Mouse (Mus musculus): ENCODE results near the gene Usp7. TPM values are rescaled to one million over a fixed set of nuclear protein-coding genes. Genes with fewer than 3 reads are reported as not detected.
"Not testable (repeated sequence)": the region's sequence is repeated elsewhere in the genome, so short reads cannot be mapped to it uniquely, and the experiment has no call there.

Usp7 gene
- polyA plus RNA-seq, 1 experiment, result 29.8 TPM

GRCm38 (mm10) chr16:8790886-8791285, 1.2 kb downstream of the Usp7 start:
- H3K4me3 ChIP-seq (replicated peaks; ENCODE audit: extremely low read depth, low read depth, low read length), result no peak overlapping the region
- TF ChIP-seq CTCF (IDR thresholded peaks at IDR 0.05; ENCODE audit: insufficient read depth, low read length), result no peak
- no peak for TF ChIP-seq POLR2A (IDR thresholded peaks at IDR 0.05; ENCODE audit: borderline replicate concordance, extremely low read depth, low read depth, low read length)
- no peaks in the 10 kb centered on the region for H3K4me1 ChIP-seq (ENCODE audit: control insufficient read depth, insufficient read depth, low read length)
- 65% methylated on average over 4 of the region's 4 CpGs for WGBS
- DNase-seq, result no peak

GRCm38 (mm10) chr16:8784753-8785152, 7.4 kb downstream of the Usp7 start:
- 13% methylated on average over 3 of the region's 3 CpGs for WGBS
- Histone ChIP-seq H3K4me3 (replicated peaks; ENCODE audit: extremely low read depth, low read depth, low read length) (no peak overlapping the region), H3K4me1 (ENCODE audit: control insufficient read depth, insufficient read depth, low read length) (peaks cover 3% of the 10 kb centered on the region; the same call in 1 of the 2 replicates)
- no peak for TF ChIP-seq CTCF (IDR thresholded peaks at IDR 0.05; ENCODE audit: insufficient read depth, low read length)
- TF ChIP-seq POLR2A (IDR thresholded peaks at IDR 0.05; ENCODE audit: borderline replicate concordance, extremely low read depth, low read depth, low read length), result no peak
- DNase-seq, result peak; percentile 70

GRCm38 (mm10) chr16:8783198-8783913, 8.8 kb downstream of the Usp7 start:
- TF ChIP-seq CTCF (IDR thresholded peaks at IDR 0.05; ENCODE audit: insufficient read depth, low read length) (no peak), POLR2A (IDR thresholded peaks at IDR 0.05; ENCODE audit: borderline replicate concordance, extremely low read depth, low read depth, low read length) (no peak)
- Histone ChIP-seq H3K4me1 (ENCODE audit: control insufficient read depth, insufficient read depth, low read length) (peaks cover 3% of the 10 kb centered on the region; the same call in 1 of the 2 replicates), H3K4me3 (replicated peaks; ENCODE audit: extremely low read depth, low read depth, low read length) (no peak overlapping the region)
- WGBS, result 69% methylated on average over 16 of the region's 16 CpGs
- no peak for DNase-seq

GRCm38 (mm10) chr16:8781660-8782059, 10.4 kb downstream of the Usp7 start:
- DNase-seq, result no peak
- Histone ChIP-seq H3K4me3 (replicated peaks; ENCODE audit: extremely low read depth, low read depth, low read length) (no peak overlapping the region), H3K4me1 (ENCODE audit: control insufficient read depth, insufficient read depth, low read length) (peaks cover 3% of the 10 kb centered on the region; the same call in 1 of the 2 replicates)
- TF ChIP-seq POLR2A (IDR thresholded peaks at IDR 0.05; ENCODE audit: borderline replicate concordance, extremely low read depth, low read depth, low read length), result no peak
- no peak for TF ChIP-seq CTCF (IDR thresholded peaks at IDR 0.05; ENCODE audit: insufficient read depth, low read length)
- WGBS, result 90% methylated on average over 2 of the region's 2 CpGs

- peaks cover 3% of the 10 kb centered on the region; the same call in 1 of the 2 replicates for H3K4me1 ChIP-seq (ENCODE audit: control insufficient read depth, insufficient read depth, low read length)
- DNase-seq, result no peak
- 71% methylated on average over 6 of the region's 6 CpGs for WGBS
- H3K4me3 ChIP-seq (replicated peaks; ENCODE audit: extremely low read depth, low read depth, low read length), result no peak overlapping the region
- TF ChIP-seq POLR2A (IDR thresholded peaks at IDR 0.05; ENCODE audit: borderline replicate concordance, extremely low read depth, low read depth, low read length), result no peak
- no peak for TF ChIP-seq CTCF (IDR thresholded peaks at IDR 0.05; ENCODE audit: insufficient read depth, low read length)
These were observed 10.9 kb downstream of the Usp7 start for GRCm38 (mm10) chr16:8781191-8781590.

GRCm38 (mm10) chr16:8780187-8780586, 11.9 kb downstream of the Usp7 start:
- DNase-seq, result no peak
- 69% methylated on average over 3 of the region's 3 CpGs for WGBS
- Histone ChIP-seq H3K4me3 (replicated peaks; ENCODE audit: extremely low read depth, low read depth, low read length) (no peak overlapping the region), H3K4me1 (ENCODE audit: control insufficient read depth, insufficient read depth, low read length) (peaks cover 3% of the 10 kb centered on the region; the same call in 1 of the 2 replicates)
- TF ChIP-seq CTCF (IDR thresholded peaks at IDR 0.05; ENCODE audit: insufficient read depth, low read length), result no peak
- no peak for TF ChIP-seq POLR2A (IDR thresholded peaks at IDR 0.05; ENCODE audit: borderline replicate concordance, extremely low read depth, low read depth, low read length)

GRCm38 (mm10) chr16:8778697-8779096, 13.4 kb downstream of the Usp7 start:
- Histone ChIP-seq H3K4me3 (replicated peaks; ENCODE audit: extremely low read depth, low read depth, low read length) (no peak overlapping the region), H3K4me1 (ENCODE audit: control insufficient read depth, insufficient read depth, low read length) (no peaks in the 10 kb centered on the region)
- DNase-seq, result no peak
- TF ChIP-seq CTCF (IDR thresholded peaks at IDR 0.05; ENCODE audit: insufficient read depth, low read length), result no peak
- no peak for TF ChIP-seq POLR2A (IDR thresholded peaks at IDR 0.05; ENCODE audit: borderline replicate concordance, extremely low read depth, low read depth, low read length)

GRCm38 (mm10) chr16:8777202-8777601, 14.9 kb downstream of the Usp7 start:
- 50% methylated on average over 2 of the region's 2 CpGs for WGBS
- no peak for DNase-seq
- Histone ChIP-seq H3K4me1 (ENCODE audit: control insufficient read depth, insufficient read depth, low read length) (no peaks in the 10 kb centered on the region), H3K4me3 (replicated peaks; ENCODE audit: extremely low read depth, low read depth, low read length) (no peak overlapping the region)
- no peak for TF ChIP-seq POLR2A (IDR thresholded peaks at IDR 0.05; ENCODE audit: borderline replicate concordance, extremely low read depth, low read depth, low read length)
- TF ChIP-seq CTCF (IDR thresholded peaks at IDR 0.05; ENCODE audit: insufficient read depth, low read length), result no peak

- 88% methylated on average over 11 of the region's 11 CpGs for WGBS
- Histone ChIP-seq H3K4me1 (ENCODE audit: control insufficient read depth, insufficient read depth, low read length) (no peaks in the 10 kb centered on the region), H3K4me3 (replicated peaks; ENCODE audit: extremely low read depth, low read depth, low read length) (no peak overlapping the region)
- TF ChIP-seq CTCF (IDR thresholded peaks at IDR 0.05; ENCODE audit: insufficient read depth, low read length) (no peak), POLR2A (IDR thresholded peaks at IDR 0.05; ENCODE audit: borderline replicate concordance, extremely low read depth, low read depth, low read length) (no peak)
- no peak for DNase-seq
These were observed 15.5 kb downstream of the Usp7 start for GRCm38 (mm10) chr16:8776634-8777033.

GRCm38 (mm10) chr16:8771086-8771485, 21.0 kb downstream of the Usp7 start:
- DNase-seq, result no peak
- 37% methylated on average over 4 of the region's 4 CpGs for WGBS
- Histone ChIP-seq H3K4me1 (ENCODE audit: control insufficient read depth, insufficient read depth, low read length) (no peaks in the 10 kb centered on the region), H3K4me3 (replicated peaks; ENCODE audit: extremely low read depth, low read depth, low read length) (no peak overlapping the region)
- no peak for TF ChIP-seq CTCF (IDR thresholded peaks at IDR 0.05; ENCODE audit: insufficient read depth, low read length)
- TF ChIP-seq POLR2A (IDR thresholded peaks at IDR 0.05; ENCODE audit: borderline replicate concordance, extremely low read depth, low read depth, low read length), result no peak

GRCm38 (mm10) chr16:8770342-8770741, 21.8 kb downstream of the Usp7 start:
- not testable (repeated sequence) for DNase-seq; H3K4me1 ChIP-seq (ENCODE audit: control insufficient read depth, insufficient read depth, low read length); H3K4me3 ChIP-seq (replicated peaks; ENCODE audit: extremely low read depth, low read depth, low read length)
- WGBS, result 64% methylated on average over 7 of the region's 8 CpGs

Data from lung, adult 2 months (tissue).